Mouse (Mus musculus): Measurements from ENCODE around the gene E330021D16Rik. TPM values are rescaled to one million over a fixed set of nuclear protein-coding genes. Genes with fewer than 3 reads are reported as not detected.
"Not testable (repeated sequence)": the region's sequence is repeated elsewhere in the genome, so short reads cannot be mapped to it uniquely, and the experiment has no call there.

E330021D16Rik gene
- polyA plus RNA-seq, 1 experiment from 2014 or later: not detected

DNA sequence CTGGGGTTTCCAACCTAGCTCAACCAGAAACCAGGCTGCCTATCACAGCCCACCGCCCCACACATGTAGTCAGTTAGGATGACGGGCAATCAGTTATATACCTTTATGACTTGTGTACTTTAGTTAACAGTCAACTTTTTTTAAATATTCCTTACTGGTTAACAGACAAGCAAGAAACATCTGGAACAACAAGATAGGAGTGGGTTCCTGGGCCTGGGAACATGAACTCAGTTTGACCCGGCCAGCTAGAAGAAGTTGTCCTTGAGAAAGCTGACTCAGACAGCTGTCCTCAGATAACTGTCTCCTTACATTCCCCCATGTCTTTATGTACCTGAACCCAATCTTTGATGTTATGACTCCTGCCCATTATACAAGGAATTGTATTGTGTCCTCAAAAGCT, 37.3 kb upstream of the E330021D16Rik start:
- no peak overlapping the region for H3K27ac ChIP-seq (ENCODE audit: low read depth)

DNA sequence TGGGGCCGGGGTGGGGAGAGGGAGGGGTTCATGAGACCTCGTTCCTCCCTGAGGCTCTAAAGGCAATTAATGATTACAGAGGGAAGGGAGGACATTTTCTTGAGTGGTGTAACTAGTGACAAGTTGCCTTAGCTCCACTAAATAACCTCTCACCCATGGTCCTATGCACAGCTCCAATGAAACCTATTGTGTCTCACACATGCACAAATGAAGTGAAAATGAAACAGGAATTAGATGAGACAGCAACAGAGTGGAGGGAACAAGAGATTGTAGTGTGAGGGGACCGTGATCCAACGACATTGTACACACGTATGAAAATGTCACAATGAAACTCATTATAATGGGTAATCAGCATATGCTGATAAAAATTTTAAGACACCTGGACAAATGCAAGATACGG, 35.5 kb upstream of the E330021D16Rik start:
- 86% methylated on average over 6 of the region's 6 CpGs for WGBS
- no peak overlapping the region for H3K4me3 ChIP-seq (ENCODE audit: low read depth, low read length)
- no peaks in the 10 kb centered on the region for H3K9me3 ChIP-seq (ENCODE audit: low read depth, low read length)
- no peak overlapping the region for H3K4me2 ChIP-seq
- ATAC-seq (ENCODE audit: insufficient read depth) (no peak), DNase-seq (no peak)
- TF ChIP-seq CTCF (IDR thresholded peaks at IDR 0.05; ENCODE audit: low read depth): no peak
- no peaks in the 10 kb centered on the region for H3K4me1 ChIP-seq (ENCODE audit: insufficient read depth)
- no peak overlapping the region for H3K27ac ChIP-seq (ENCODE audit: low read depth)
- H3K9ac ChIP-seq: no peak overlapping the region
- no peaks in the 10 kb centered on the region for H3K36me3 ChIP-seq (ENCODE audit: insufficient read depth)
- H3K27me3 ChIP-seq (ENCODE audit: insufficient read depth, low read length): no peaks in the 10 kb centered on the region

More for the DNA sequence above, 37.3 kb upstream of the E330021D16Rik start:
- Histone ChIP-seq H3K27me3 (ENCODE audit: insufficient read depth, low read length) (no peaks in the 10 kb centered on the region), H3K9ac (no peak overlapping the region), H3K9me3 (ENCODE audit: low read depth, low read length) (no peaks in the 10 kb centered on the region), H3K4me1 (ENCODE audit: insufficient read depth) (no peaks in the 10 kb centered on the region), H3K4me2 (no peak overlapping the region), H3K36me3 (ENCODE audit: insufficient read depth) (no peaks in the 10 kb centered on the region), H3K4me3 (ENCODE audit: low read depth, low read length) (no peak overlapping the region)
- ATAC-seq (ENCODE audit: insufficient read depth) (no peak), DNase-seq (no peak)
- no peak for TF ChIP-seq CTCF (IDR thresholded peaks at IDR 0.05; ENCODE audit: low read depth)
- 85% methylated on average over 3 of the region's 3 CpGs for WGBS

DNA sequence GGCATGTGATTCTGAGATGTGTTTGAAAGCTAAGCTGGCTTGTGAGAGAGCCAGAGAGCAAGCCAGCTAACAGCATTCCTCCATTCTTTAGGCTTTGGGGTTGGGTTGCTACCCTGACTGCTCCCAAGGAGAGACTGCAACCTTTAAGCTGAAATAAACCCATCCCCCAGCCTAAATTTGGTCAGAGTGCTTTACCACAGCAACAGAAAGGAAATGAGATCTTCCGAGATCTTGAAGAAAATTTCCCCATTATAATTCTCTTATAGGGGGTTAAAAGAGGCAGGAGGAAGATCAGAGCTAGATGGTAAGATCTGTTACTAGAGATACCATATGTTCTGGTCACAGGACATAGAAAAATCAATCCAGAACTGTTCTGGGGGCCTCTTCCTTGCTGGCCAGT, 34.6 kb upstream of the E330021D16Rik start:
- H3K9ac ChIP-seq: no peak overlapping the region
- no peaks in the 10 kb centered on the region for H3K4me1 ChIP-seq (ENCODE audit: insufficient read depth)
- DNase-seq (no peak), ATAC-seq (ENCODE audit: insufficient read depth) (peak; percentile 31; the same call in 1 of the 2 replicates)
- no peak for TF ChIP-seq CTCF (IDR thresholded peaks at IDR 0.05; ENCODE audit: low read depth)
- no peak overlapping the region for H3K4me2 ChIP-seq
- 79% methylated on average over 1 of the region's 1 CpGs for WGBS
- no peak overlapping the region; the same call in 1 of the 2 replicates for H3K27ac ChIP-seq (ENCODE audit: low read depth)
- no peaks in the 10 kb centered on the region for H3K27me3 ChIP-seq (ENCODE audit: insufficient read depth, low read length)
- H3K9me3 ChIP-seq (ENCODE audit: low read depth, low read length): peaks cover 4% of the 10 kb centered on the region; the same call in 1 of the 2 replicates
- no peak overlapping the region for H3K4me3 ChIP-seq (ENCODE audit: low read depth, low read length)
- no peaks in the 10 kb centered on the region for H3K36me3 ChIP-seq (ENCODE audit: insufficient read depth)

DNA sequence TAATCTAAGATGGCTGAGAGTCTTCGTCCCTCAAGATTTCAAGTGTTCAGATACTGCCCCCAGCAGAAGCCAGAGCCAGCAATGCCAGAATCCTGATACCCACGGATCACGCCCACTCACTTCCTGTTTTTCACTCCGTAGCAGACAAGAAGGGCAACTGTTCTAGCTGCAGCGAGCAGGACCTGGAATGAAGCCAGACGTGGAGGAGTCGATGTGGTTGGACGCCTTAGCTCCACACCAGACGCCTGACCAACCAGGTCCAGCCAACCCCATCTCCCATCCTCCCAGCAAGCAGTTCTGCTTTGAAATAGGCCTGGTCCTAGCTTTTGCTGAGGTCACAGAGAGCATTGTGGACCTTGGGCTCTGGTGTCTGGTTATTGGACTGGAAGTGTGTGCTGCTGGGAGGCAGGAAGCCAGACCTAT, 33.9 kb upstream of the E330021D16Rik start:
- peak; percentile 90 for ATAC-seq (ENCODE audit: insufficient read depth)
- DNase-seq: peak; percentile 87

DNA sequence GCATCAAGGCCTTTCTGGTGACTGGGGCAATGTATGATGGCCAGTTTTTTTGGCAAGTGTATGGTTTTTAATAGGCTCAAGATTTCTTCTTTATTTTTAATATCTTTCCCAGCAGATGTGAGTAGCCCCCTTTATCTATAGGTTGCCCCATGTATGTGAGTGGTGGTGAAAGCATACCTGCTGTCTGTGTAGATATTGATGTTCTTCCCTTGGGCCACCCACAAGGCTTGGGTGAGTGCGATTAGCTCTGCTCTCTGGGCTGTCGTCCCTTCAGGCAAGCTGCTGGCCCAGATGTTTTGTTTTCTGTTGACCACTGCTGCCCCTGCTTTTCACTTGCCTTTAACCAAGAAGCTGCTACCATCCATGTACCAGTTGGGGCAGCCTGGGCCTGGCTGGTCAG, 23.8 kb upstream of the E330021D16Rik start:
- ATAC-seq (ENCODE audit: insufficient read depth); H3K4me1 ChIP-seq (ENCODE audit: insufficient read depth); DNase-seq; H3K4me3 ChIP-seq (ENCODE audit: low read depth, low read length); H3K27ac ChIP-seq (ENCODE audit: low read depth); H3K9me3 ChIP-seq (ENCODE audit: low read depth, low read length); H3K9ac ChIP-seq; H3K27me3 ChIP-seq (ENCODE audit: insufficient read depth, low read length); H3K4me2 ChIP-seq; H3K36me3 ChIP-seq (ENCODE audit: insufficient read depth): not testable (repeated sequence)
- 58% methylated on average over 2 of the region's 2 CpGs for WGBS

More for the DNA sequence above, 33.9 kb upstream of the E330021D16Rik start:
- Histone ChIP-seq H3K9me3 (ENCODE audit: low read depth, low read length) (peaks cover 11% of the 10 kb centered on the region; the same call in 1 of the 2 replicates), H3K4me3 (ENCODE audit: low read depth, low read length) (no peak overlapping the region), H3K36me3 (ENCODE audit: insufficient read depth) (no peaks in the 10 kb centered on the region), H3K27ac (ENCODE audit: low read depth) (peak overlapping the region; percentile 24; the same call in 1 of the 2 replicates), H3K4me2 (no peak overlapping the region), H3K4me1 (ENCODE audit: insufficient read depth) (no peaks in the 10 kb centered on the region), H3K27me3 (ENCODE audit: insufficient read depth, low read length) (no peaks in the 10 kb centered on the region), H3K9ac (no peak overlapping the region)
- TF ChIP-seq CTCF (IDR thresholded peaks at IDR 0.05; ENCODE audit: low read depth): no peak
- WGBS: 33% methylated on average over 9 of the region's 9 CpGs

DNA sequence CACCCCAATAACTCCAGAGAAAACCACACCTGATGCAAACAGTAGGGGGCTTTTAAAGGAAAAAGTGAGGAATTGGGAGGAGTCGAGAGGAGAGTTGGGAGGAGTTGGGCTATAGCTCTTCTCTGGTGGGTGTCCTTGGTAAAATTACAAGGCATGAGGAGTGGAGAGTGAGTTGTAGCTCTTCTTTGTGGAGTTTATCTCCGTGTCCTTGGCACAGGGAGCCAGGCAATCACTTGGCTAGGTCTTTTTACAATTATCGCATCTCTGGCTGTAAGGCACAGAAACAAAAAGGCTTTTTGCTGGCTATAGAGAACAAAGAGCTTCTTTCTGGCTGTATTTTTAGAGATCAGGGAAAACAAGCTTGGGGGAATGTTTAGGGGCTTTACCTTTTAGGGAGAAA, 20.8 kb upstream of the E330021D16Rik start:
- not testable (repeated sequence) for H3K36me3 ChIP-seq (ENCODE audit: insufficient read depth); H3K9me3 ChIP-seq (ENCODE audit: low read depth, low read length); DNase-seq; H3K27me3 ChIP-seq (ENCODE audit: insufficient read depth, low read length); H3K4me3 ChIP-seq (ENCODE audit: low read depth, low read length); H3K27ac ChIP-seq (ENCODE audit: low read depth); H3K9ac ChIP-seq; H3K4me1 ChIP-seq (ENCODE audit: insufficient read depth); ATAC-seq (ENCODE audit: insufficient read depth); H3K4me2 ChIP-seq
- 82% methylated on average over 3 of the region's 3 CpGs for WGBS

DNA sequence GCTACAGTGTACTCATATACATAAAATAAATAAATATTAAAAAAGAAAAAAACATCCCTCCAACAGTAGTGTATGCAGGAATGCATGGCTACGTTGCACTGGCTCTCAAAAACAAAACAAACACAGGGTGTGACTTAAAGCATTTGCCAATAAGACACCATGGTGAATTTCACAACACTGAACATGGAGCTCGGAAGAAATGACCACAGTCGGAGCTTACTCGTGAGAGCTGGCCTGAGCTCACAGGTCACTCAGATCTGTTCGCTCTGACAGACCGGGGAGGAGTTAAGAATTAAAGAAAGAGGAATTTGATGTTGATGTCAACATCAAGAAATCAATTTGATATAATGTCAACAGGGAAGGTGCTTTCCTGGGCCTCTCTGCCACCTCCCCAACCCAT, 18.2 kb upstream of the E330021D16Rik start:
- WGBS: 83% methylated on average over 6 of the region's 6 CpGs
- no peaks in the 10 kb centered on the region for H3K9me3 ChIP-seq (ENCODE audit: low read depth, low read length)
- no peak overlapping the region for H3K27ac ChIP-seq (ENCODE audit: low read depth)
- no peaks in the 10 kb centered on the region for H3K27me3 ChIP-seq (ENCODE audit: insufficient read depth, low read length)
- no peak overlapping the region for H3K4me3 ChIP-seq (ENCODE audit: low read depth, low read length)
- ATAC-seq (ENCODE audit: insufficient read depth) (no peak), DNase-seq (no peak)
- no peaks in the 10 kb centered on the region; the same call in 1 of the 2 replicates for H3K4me1 ChIP-seq (ENCODE audit: insufficient read depth)
- no peak overlapping the region for H3K9ac ChIP-seq
- no peaks in the 10 kb centered on the region for H3K36me3 ChIP-seq (ENCODE audit: insufficient read depth)
- H3K4me2 ChIP-seq: no peak overlapping the region
- no peak for TF ChIP-seq CTCF (IDR thresholded peaks at IDR 0.05; ENCODE audit: low read depth)

DNA sequence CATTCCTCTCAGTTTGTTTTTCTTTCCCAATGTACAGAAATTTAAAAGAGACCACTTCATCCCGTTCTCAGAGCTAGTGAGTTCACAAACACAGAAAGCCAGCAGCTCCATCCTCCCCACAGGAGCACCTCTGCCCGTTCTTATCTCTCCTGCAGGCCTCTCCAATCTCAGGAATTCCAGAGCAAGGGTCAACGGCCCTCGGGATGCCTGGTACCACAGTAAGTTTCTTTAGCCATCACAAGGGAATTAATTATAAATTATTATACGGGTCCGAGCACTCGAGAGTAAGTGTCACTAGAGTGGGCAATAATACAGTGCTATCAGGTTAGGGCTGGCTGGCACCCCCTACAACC, 16.5 kb upstream of the E330021D16Rik start:
- no peaks in the 10 kb centered on the region; the same call in 1 of the 2 replicates for H3K4me1 ChIP-seq (ENCODE audit: insufficient read depth)
- no peaks in the 10 kb centered on the region for H3K9me3 ChIP-seq (ENCODE audit: low read depth, low read length)
- no peaks in the 10 kb centered on the region for H3K27me3 ChIP-seq (ENCODE audit: insufficient read depth, low read length)
- H3K4me2 ChIP-seq: no peak overlapping the region
- WGBS: 16% methylated on average over 7 of the region's 7 CpGs
- peak overlapping the region; percentile 28 for H3K27ac ChIP-seq (ENCODE audit: low read depth)
- H3K36me3 ChIP-seq (ENCODE audit: insufficient read depth): no peaks in the 10 kb centered on the region
- DNase-seq (no peak), ATAC-seq (ENCODE audit: insufficient read depth) (no peak)
- H3K9ac ChIP-seq: no peak overlapping the region
- TF ChIP-seq CTCF (IDR thresholded peaks at IDR 0.05; ENCODE audit: low read depth): no peak
- no peak overlapping the region for H3K4me3 ChIP-seq (ENCODE audit: low read depth, low read length)

Data from lung, embryonic 14.5 days (tissue).